Mouse (Mus musculus) embryonic facial prominence, embryonic 12.5 days (tissue): Measurements from ENCODE around the gene Myo5a. TPM values are rescaled to one million over a fixed set of nuclear protein-coding genes. Genes with fewer than 3 reads are reported as not detected.

ENCODE experiments used
- ATAC-seq: fragments of 200-750 bp; cut with Nextera tagmentation; 2 replicates; pipeline ENCODE4 v1.8.0; 2017; ENCODE audit not compliant: insufficient number of reproducible peaks, insufficient read depth, low FRiP score, low TSS enrichment
- H3K27ac ChIP-seq: fragments of 300-500 bp; sonication (generic); 2 replicates; pipeline ENCODE4 v1.5.1; 2016; ENCODE audit warnings: mild to moderate bottlenecking
- H3K27me3 ChIP-seq: fragments of 300-500 bp; sonication (generic); 2 replicates; pipeline ENCODE4 v1.6.1; 2016; ENCODE audit warnings: mild to moderate bottlenecking, moderate library complexity
- H3K36me3 ChIP-seq: fragments of 300-500 bp; sonication (generic); 2 replicates; pipeline ENCODE4 v1.6.1; 2016; ENCODE audit warnings: mild to moderate bottlenecking
- H3K4me1 ChIP-seq: fragments of 300-500 bp; sonication (generic); 2 replicates; pipeline ENCODE4 v1.6.1; 2016
- H3K4me2 ChIP-seq: fragments of 300-500 bp; sonication (generic); replicated peaks from 2 replicates; pipeline ENCODE4 v1.6.1; 2016; ENCODE audit warnings: mild to moderate bottlenecking, moderate library complexity
- H3K4me3 ChIP-seq: fragments of 300-500 bp; sonication (generic); 2 replicates; pipeline ENCODE4 v1.5.1; 2016; ENCODE audit warnings: mild to moderate bottlenecking
- H3K9ac ChIP-seq: fragments of 300-500 bp; sonication (generic); 2 replicates; pipeline ENCODE4 v1.6.1; 2016; ENCODE audit warnings: mild to moderate bottlenecking, moderate library complexity
- H3K9me3 ChIP-seq: fragments of 300-500 bp; sonication (generic); 2 replicates; pipeline ENCODE4 v1.6.1; 2016; ENCODE audit warnings: mild to moderate bottlenecking, moderate library complexity
- WGBS: fragments of 180-500 bp; shearing (Covaris S2); methylation state at CpG from one replicate; pipeline ENCODE4 v1.1.7; 2016; 5-methylcytosine and 5-hydroxymethylcytosine counted together
- polyA plus RNA-seq: library from polyadenylated mRNA; unstranded; fragments of >200 nt; fragmentation: Nextera tagmentation; extraction: Ambion mirVana; gene quantifications from 2 replicates; pipeline ENCODE4 v1.2.1, GENCODE M21; 2016

Gene Myo5a
- polyA plus RNA-seq, 1 experiment from 2014 or later: 26.5 TPM

GRCm38 (mm10) chr9:75072361-75072760, 1.5 kb downstream of the Myo5a start:
- Histone ChIP-seq H3K9ac (peak overlapping the region; percentile 61; the same call in 1 of the 2 replicates), H3K27ac (no peak overlapping the region), H3K9me3 (no peaks in the 10 kb centered on the region), H3K4me3 (peak overlapping the region; percentile 73), H3K4me1 (no peaks in the 10 kb centered on the region), H3K4me2 (peak overlapping the region; percentile 74), H3K27me3 (no peaks in the 10 kb centered on the region), H3K36me3 (no peaks in the 10 kb centered on the region)
- WGBS: 14% methylated on average over 3 of the region's 3 CpGs
- ATAC-seq: no peak

GRCm38 (mm10) chr9:75077191-75077590, 6.4 kb downstream of the Myo5a start:
- no peak overlapping the region for H3K4me3 ChIP-seq
- no peak overlapping the region for H3K27ac ChIP-seq
- H3K9me3 ChIP-seq: no peaks in the 10 kb centered on the region
- H3K4me2 ChIP-seq: no peak overlapping the region
- no peaks in the 10 kb centered on the region for H3K27me3 ChIP-seq
- no peak overlapping the region for H3K9ac ChIP-seq
- H3K4me1 ChIP-seq: no peaks in the 10 kb centered on the region
- no peak for ATAC-seq
- no peaks in the 10 kb centered on the region for H3K36me3 ChIP-seq

- no peaks in the 10 kb centered on the region for H3K4me1 ChIP-seq
- H3K27me3 ChIP-seq: no peaks in the 10 kb centered on the region
- no peak overlapping the region for H3K27ac ChIP-seq
- no peak overlapping the region for H3K9ac ChIP-seq
- H3K36me3 ChIP-seq: no peaks in the 10 kb centered on the region
- 81% methylated on average over 5 of the region's 5 CpGs for WGBS
- H3K9me3 ChIP-seq: no peaks in the 10 kb centered on the region
- H3K4me3 ChIP-seq: no peak overlapping the region
- ATAC-seq: no peak
- H3K4me2 ChIP-seq: no peak overlapping the region
Observed at GRCm38 (mm10) chr9:75085242-75085824, 14.5 kb downstream of the Myo5a start.

DNA sequence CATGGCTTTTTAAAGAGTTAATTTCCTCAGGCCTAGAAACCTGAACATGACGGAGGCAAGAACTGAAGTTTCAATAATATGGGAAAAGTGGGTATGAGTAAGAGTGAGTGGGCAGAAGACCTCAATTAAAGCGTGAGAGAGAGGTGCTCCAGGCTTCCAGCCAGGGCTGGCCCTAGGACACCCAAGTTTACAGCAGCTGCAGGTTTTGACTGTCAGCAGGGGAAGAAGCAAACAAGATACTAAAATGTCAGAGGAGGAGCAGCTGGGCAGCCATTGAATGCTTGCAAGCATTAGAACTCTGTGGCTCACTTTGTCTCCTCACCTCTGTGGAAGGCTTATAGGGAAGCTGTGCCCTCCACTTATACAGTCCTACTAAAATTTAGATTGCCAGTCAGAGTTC, 17.0 kb downstream of the Myo5a start:
- ATAC-seq: no peak
- WGBS: 69% methylated on average over 2 of the region's 2 CpGs
- H3K4me3 ChIP-seq: no peak overlapping the region

GRCm38 (mm10) chr9:75089285-75089684, 18.5 kb downstream of the Myo5a start:
- Histone ChIP-seq H3K36me3 (no peaks in the 10 kb centered on the region), H3K9me3 (no peaks in the 10 kb centered on the region), H3K4me3 (no peak overlapping the region), H3K4me2 (no peak overlapping the region), H3K4me1 (no peaks in the 10 kb centered on the region), H3K27me3 (no peaks in the 10 kb centered on the region), H3K27ac (no peak overlapping the region), H3K9ac (no peak overlapping the region)
- 82% methylated on average over 3 of the region's 3 CpGs for WGBS
- ATAC-seq: no peak

More for the DNA sequence above, 17.0 kb downstream of the Myo5a start:
- Histone ChIP-seq H3K4me2 (no peak overlapping the region), H3K9me3 (no peaks in the 10 kb centered on the region), H3K4me1 (no peaks in the 10 kb centered on the region), H3K27ac (no peak overlapping the region), H3K27me3 (no peaks in the 10 kb centered on the region), H3K36me3 (no peaks in the 10 kb centered on the region), H3K9ac (no peak overlapping the region)

DNA sequence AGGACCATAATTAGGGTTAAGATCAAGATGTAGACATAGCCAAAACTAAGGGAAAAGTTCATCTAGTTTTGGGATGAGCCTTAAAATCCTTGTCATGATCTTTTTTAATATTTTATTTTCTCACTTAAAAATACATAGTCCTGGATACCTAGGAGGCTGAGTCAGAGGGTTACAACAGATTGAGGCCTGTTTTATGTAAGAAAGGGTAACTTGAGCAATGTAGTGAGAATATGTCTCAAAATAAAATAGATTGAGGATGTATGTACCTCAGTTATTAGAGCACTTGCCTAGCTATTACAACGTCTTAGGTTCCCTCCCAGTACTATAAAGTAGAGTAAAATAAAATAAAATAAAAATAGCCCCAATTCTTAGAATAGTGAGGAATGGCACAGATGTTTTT, 21.3 kb downstream of the Myo5a start:
- Histone ChIP-seq H3K4me3 (no peak overlapping the region), H3K4me1 (no peaks in the 10 kb centered on the region), H3K9ac (no peak overlapping the region), H3K27me3 (no peaks in the 10 kb centered on the region), H3K9me3 (no peaks in the 10 kb centered on the region), H3K36me3 (no peaks in the 10 kb centered on the region), H3K4me2 (no peak overlapping the region), H3K27ac (no peak overlapping the region)
- no peak for ATAC-seq
- 86% methylated on average over 1 of the region's 1 CpGs for WGBS

- no peak overlapping the region for H3K4me3 ChIP-seq
- WGBS: 73% methylated on average over 3 of the region's 3 CpGs
Observed at GRCm38 (mm10) chr9:75094762-75095161, 23.9 kb downstream of the Myo5a start.

GRCm38 (mm10) chr9:75098937-75099336, 28.1 kb downstream of the Myo5a start:
- H3K36me3 ChIP-seq: no peaks in the 10 kb centered on the region
- ATAC-seq: no peak
- H3K27me3 ChIP-seq: no peaks in the 10 kb centered on the region
- H3K9me3 ChIP-seq: no peaks in the 10 kb centered on the region
- H3K9ac ChIP-seq: no peak overlapping the region
- no peak overlapping the region for H3K27ac ChIP-seq
- no peak overlapping the region for H3K4me3 ChIP-seq
- 94% methylated on average over 9 of the region's 9 CpGs for WGBS
- no peak overlapping the region for H3K4me2 ChIP-seq
- H3K4me1 ChIP-seq: no peaks in the 10 kb centered on the region

More at GRCm38 (mm10) chr9:75094762-75095161, 23.9 kb downstream of the Myo5a start:
- no peaks in the 10 kb centered on the region for H3K36me3 ChIP-seq
- no peak for ATAC-seq
- no peaks in the 10 kb centered on the region for H3K4me1 ChIP-seq
- H3K27me3 ChIP-seq: no peaks in the 10 kb centered on the region
- H3K4me2 ChIP-seq: no peak overlapping the region
- no peak overlapping the region for H3K27ac ChIP-seq
- no peaks in the 10 kb centered on the region for H3K9me3 ChIP-seq
- H3K9ac ChIP-seq: no peak overlapping the region

GRCm38 (mm10) chr9:75100157-75100781, 29.5 kb downstream of the Myo5a start:
- Histone ChIP-seq H3K4me2 (no peak overlapping the region), H3K36me3 (no peaks in the 10 kb centered on the region), H3K4me3 (no peak overlapping the region), H3K27me3 (no peaks in the 10 kb centered on the region), H3K4me1 (no peaks in the 10 kb centered on the region), H3K27ac (no peak overlapping the region), H3K9ac (no peak overlapping the region), H3K9me3 (no peaks in the 10 kb centered on the region)
- ATAC-seq: no peak
- 92% methylated on average over 8 of the region's 8 CpGs for WGBS

DNA sequence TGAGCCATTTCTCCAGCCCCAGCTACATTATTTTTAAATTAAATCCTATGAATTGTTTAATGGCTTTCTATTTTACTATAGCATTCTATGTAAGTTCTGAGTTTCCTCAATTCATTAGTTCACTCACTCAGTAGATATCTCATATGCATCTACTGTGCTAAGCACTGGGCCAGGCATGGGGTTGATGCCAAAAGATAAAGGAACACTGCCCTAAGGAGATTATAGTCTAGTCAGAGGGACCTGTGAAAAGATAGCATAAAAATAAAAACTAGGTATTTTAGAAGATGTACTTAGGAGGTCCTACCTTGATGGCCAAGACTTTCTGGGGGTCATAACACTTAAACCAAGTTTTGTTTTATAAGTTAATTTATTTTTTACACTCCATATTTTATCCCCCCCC, 31.3 kb downstream of the Myo5a start:
- H3K4me1 ChIP-seq: no peaks in the 10 kb centered on the region
- no peak overlapping the region for H3K4me3 ChIP-seq
- H3K9me3 ChIP-seq: no peaks in the 10 kb centered on the region
- no peaks in the 10 kb centered on the region for H3K36me3 ChIP-seq
- H3K27ac ChIP-seq: no peak overlapping the region
- ATAC-seq: no peak
- H3K9ac ChIP-seq: no peak overlapping the region
- no peaks in the 10 kb centered on the region for H3K27me3 ChIP-seq
- no peak overlapping the region for H3K4me2 ChIP-seq

DNA sequence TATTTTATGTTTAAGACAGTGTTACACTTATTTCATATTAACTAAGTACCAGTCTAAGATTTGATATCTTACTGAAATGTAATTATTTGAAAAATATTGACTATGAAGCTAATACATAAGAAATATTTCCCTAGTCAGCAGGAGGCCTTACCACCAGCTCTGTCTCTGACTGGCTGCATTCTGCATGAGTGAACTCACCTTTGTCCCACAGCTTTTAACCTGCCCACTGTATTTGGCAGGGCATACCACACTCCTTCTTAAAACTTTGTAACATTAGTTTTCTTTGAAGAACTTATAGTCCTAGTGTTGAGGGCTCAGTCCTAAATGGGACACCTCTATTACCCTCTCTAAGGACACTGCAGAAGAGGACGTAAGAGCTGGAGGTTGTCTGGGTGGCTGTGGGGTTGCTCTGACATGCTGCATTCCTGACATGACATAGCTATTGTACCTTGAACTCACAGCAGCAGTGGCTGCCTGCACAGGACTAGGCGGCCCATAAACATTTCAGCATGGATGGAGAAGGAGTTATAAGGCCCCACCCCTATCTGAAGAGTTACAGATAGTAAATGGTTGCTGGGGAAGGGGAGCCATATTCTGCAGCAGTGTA, 45.9 kb downstream of the Myo5a start:
- 87% methylated on average over 2 of the region's 2 CpGs for WGBS

GRCm38 (mm10) chr9:75121126-75121525, 50.3 kb downstream of the Myo5a start:
- Histone ChIP-seq H3K27ac (no peak overlapping the region), H3K9ac (no peak overlapping the region), H3K4me2 (no peak overlapping the region), H3K4me1 (no peaks in the 10 kb centered on the region), H3K9me3 (no peaks in the 10 kb centered on the region), H3K4me3 (no peak overlapping the region), H3K36me3 (peaks cover 4% of the 10 kb centered on the region; the same call in 1 of the 2 replicates), H3K27me3 (no peaks in the 10 kb centered on the region)
- ATAC-seq: no peak
- 90% methylated on average over 3 of the region's 3 CpGs for WGBS

More for the DNA sequence above, 45.9 kb downstream of the Myo5a start:
- H3K27me3 ChIP-seq: no peaks in the 10 kb centered on the region
- ATAC-seq: no peak
- no peaks in the 10 kb centered on the region for H3K9me3 ChIP-seq
- peaks cover 4% of the 10 kb centered on the region; the same call in 1 of the 2 replicates for H3K36me3 ChIP-seq
- H3K27ac ChIP-seq: no peak overlapping the region
- H3K9ac ChIP-seq: no peak overlapping the region
- H3K4me3 ChIP-seq: no peak overlapping the region
- no peaks in the 10 kb centered on the region for H3K4me1 ChIP-seq
- H3K4me2 ChIP-seq: no peak overlapping the region
